Mouse (Mus musculus) myocyte (in vitro differentiated cells): ENCODE data around the gene Sipa1l1. TPM values are rescaled to one million over a fixed set of nuclear protein-coding genes. Genes with fewer than 3 reads are reported as not detected.

ENCODE experiments used
- H3K27me3 ChIP-seq: one replicate; pipeline ENCODE4 v1.6.1; 2011; ENCODE audit not compliant: control insufficient read depth, insufficient read depth, insufficient read length
- H3K36me3 ChIP-seq: one replicate; pipeline ENCODE4 v1.6.1; 2011; ENCODE audit not compliant: control insufficient read depth, insufficient read depth
- H3K4me2 ChIP-seq: one replicate; pipeline ENCODE4 v1.6.1; 2011; ENCODE audit warnings: low read depth, control low read depth
- H3K4me3 ChIP-seq: one replicate; pipeline ENCODE4 v1.5.1; 2011; ENCODE audit warnings: mild to moderate bottlenecking, control low read depth, moderate library complexity
- H3K79me2 ChIP-seq: one replicate; pipeline ENCODE4 v1.6.1; 2011; ENCODE audit not compliant: control insufficient read depth, insufficient read depth
- H3ac ChIP-seq: one replicate; pipeline ENCODE4 v1.6.1; 2011; ENCODE audit not compliant: control insufficient read depth, insufficient read length
- CEBPB ChIP-seq: IDR thresholded peaks from 2 replicates; pipeline ENCODE4 v1.6.1; 2011; ENCODE audit warnings: mild to moderate bottlenecking, moderate library complexity; ENCODE audit not compliant: poor library complexity, insufficient read depth, severe bottlenecking
- E2F4 ChIP-seq: IDR thresholded peaks from one replicate; pipeline ENCODE4 v1.6.1; 2011; ENCODE audit warnings: mild to moderate bottlenecking, control low read depth, moderate library complexity; ENCODE audit not compliant: insufficient read depth
- MAX ChIP-seq: IDR thresholded peaks from one replicate; pipeline ENCODE4 v1.6.1; 2011; ENCODE audit warnings: low read depth, mild to moderate bottlenecking, control low read depth
- MYOD1 ChIP-seq, 3 experiments: IDR thresholded peaks; one replicate each; pipeline ENCODE4 v1.6.1; 2011; ENCODE audit warnings: control low read depth in 2 of 3, low read depth in 2 of 3, mild to moderate bottlenecking in 2 of 3, moderate library complexity in 1 of 3; ENCODE audit not compliant: insufficient read length in 2 of 3, control insufficient read depth in 1 of 3
- MYOG ChIP-seq, 3 experiments: IDR thresholded peaks; one replicate each; pipeline ENCODE4 v1.6.1; 2011; ENCODE audit warnings: control low read depth in 2 of 3, low read depth in 2 of 3, mild to moderate bottlenecking in 2 of 3; ENCODE audit not compliant: insufficient read length in 2 of 3, control insufficient read depth in 1 of 3, insufficient read depth in 1 of 3
- POLR2A ChIP-seq: IDR thresholded peaks from one replicate; pipeline ENCODE4 v1.6.1; 2011; ENCODE audit warnings: low read depth, mild to moderate bottlenecking, control low read depth, moderate library complexity; ENCODE audit not compliant: insufficient read length
- POLR2AphosphoS2 ChIP-seq: IDR thresholded peaks from one replicate; pipeline ENCODE4 v1.6.1; 2011; ENCODE audit warnings: low read depth, control low read depth; ENCODE audit not compliant: insufficient read length
- REST ChIP-seq: IDR thresholded peaks from one replicate; pipeline ENCODE4 v1.6.1; 2011; ENCODE audit warnings: mild to moderate bottlenecking, control low read depth, moderate library complexity; ENCODE audit not compliant: insufficient read depth, insufficient read length
- SRF ChIP-seq: IDR thresholded peaks from one replicate; pipeline ENCODE4 v1.6.1; 2011; ENCODE audit warnings: low read depth; ENCODE audit not compliant: control insufficient read depth, insufficient read length
- TCF12 ChIP-seq: IDR thresholded peaks from one replicate; pipeline ENCODE4 v1.6.1; 2011; ENCODE audit warnings: mild to moderate bottlenecking, control low read depth; ENCODE audit not compliant: poor library complexity, insufficient read depth, severe bottlenecking
- TCF3 ChIP-seq: IDR thresholded peaks from one replicate; pipeline ENCODE4 v1.6.1; 2011; ENCODE audit warnings: low read depth, control low read depth; ENCODE audit not compliant: insufficient read length
- USF1 ChIP-seq: IDR thresholded peaks from one replicate; pipeline ENCODE4 v1.6.1; 2011; ENCODE audit warnings: low read depth, mild to moderate bottlenecking, control low read depth, moderate library complexity
- polyA plus RNA-seq: library from polyadenylated mRNA; unstranded; fragments of >200 nt; fragmentation: generic; extraction: Trizol; gene quantifications from one replicate; pipeline ENCODE4 v1.2.1, GENCODE M21; 2012; ENCODE audit warnings: missing spikeins

Sipa1l1 gene
- polyA plus RNA-seq, 1 experiment: 22.5 TPM

DNA sequence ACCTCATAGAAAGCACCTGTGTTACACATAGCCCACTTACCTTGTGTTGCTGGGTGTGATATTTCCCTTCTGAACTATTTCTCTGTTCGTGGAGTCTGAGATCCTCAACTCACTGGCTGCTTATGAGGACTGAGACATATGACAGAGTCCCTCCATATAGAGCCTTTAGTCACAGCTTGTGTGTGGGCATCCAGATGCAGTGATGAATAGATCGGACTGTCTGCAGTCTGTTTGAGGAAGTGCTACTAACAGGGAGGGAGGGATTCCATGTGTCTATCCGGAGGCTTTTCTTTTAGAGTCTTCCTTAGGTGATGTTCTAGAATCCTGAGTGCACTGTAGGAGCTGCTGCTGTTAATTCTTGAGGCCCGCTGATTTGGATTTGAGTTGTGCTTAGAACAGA is 165.4 kb downstream of the Sipa1l1 start:
- TF ChIP-seq SRF: no peak
- no peak for TF ChIP-seq MYOG (IDR thresholded peaks at IDR 0.05; ENCODE audit: control insufficient read depth in 1 of 3, insufficient read depth in 1 of 3, insufficient read length in 2 of 3, low read depth in 2 of 3)
- no peak for TF ChIP-seq TCF3
- TF ChIP-seq REST: no peak
- TF ChIP-seq MYOD1 (IDR thresholded peaks at IDR 0.05; ENCODE audit: control insufficient read depth in 1 of 3, insufficient read length in 2 of 3, low read depth in 2 of 3): no peak
- TF ChIP-seq MAX: no peak
- TF ChIP-seq USF1: no peak
- H3ac ChIP-seq: no peak overlapping the region
- no peak overlapping the region for H3K4me2 ChIP-seq
- no peaks in the 10 kb centered on the region for H3K27me3 ChIP-seq
- H3K4me3 ChIP-seq: no peak overlapping the region
- no peaks in the 10 kb centered on the region for H3K36me3 ChIP-seq
- no peaks in the 10 kb centered on the region for H3K79me2 ChIP-seq

DNA sequence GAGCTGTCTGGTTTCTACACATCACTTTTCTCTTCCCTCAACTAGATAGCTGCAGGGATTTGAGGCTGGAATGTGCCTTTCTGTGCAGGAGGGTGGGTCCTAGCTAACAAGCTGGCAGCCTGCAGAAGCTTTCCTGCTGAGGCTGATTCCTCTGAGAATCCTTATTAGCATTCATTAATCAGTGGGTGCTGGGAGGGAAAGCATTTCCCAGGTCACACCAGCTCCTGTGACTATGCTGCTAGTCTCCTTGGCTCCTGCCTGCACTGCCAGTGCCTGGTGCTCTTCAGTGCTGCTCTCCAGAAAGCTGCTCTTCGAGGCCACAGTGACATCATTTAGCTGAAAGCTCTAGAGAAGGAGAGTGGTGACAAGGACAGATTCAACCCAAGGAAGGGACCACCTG is 166.0 kb downstream of the Sipa1l1 start:
- no peak overlapping the region for H3K4me2 ChIP-seq
- no peaks in the 10 kb centered on the region for H3K27me3 ChIP-seq
- no peak overlapping the region for H3K4me3 ChIP-seq
- H3K36me3 ChIP-seq: no peaks in the 10 kb centered on the region
- H3ac ChIP-seq: no peak overlapping the region
- H3K79me2 ChIP-seq: no peaks in the 10 kb centered on the region
- TF ChIP-seq SRF (no peak), CEBPB (no peak), USF1 (no peak), MYOD1 (IDR thresholded peaks at IDR 0.05; ENCODE audit: control insufficient read depth in 1 of 3, insufficient read length in 2 of 3, low read depth in 2 of 3) (no peak), POLR2A (no peak), E2F4 (no peak), TCF12 (no peak), REST (no peak), TCF3 (no peak), POLR2AphosphoS2 (no peak), MAX (no peak), MYOG (IDR thresholded peaks at IDR 0.05; ENCODE audit: control insufficient read depth in 1 of 3, insufficient read depth in 1 of 3, insufficient read length in 2 of 3, low read depth in 2 of 3) (no peak)

DNA sequence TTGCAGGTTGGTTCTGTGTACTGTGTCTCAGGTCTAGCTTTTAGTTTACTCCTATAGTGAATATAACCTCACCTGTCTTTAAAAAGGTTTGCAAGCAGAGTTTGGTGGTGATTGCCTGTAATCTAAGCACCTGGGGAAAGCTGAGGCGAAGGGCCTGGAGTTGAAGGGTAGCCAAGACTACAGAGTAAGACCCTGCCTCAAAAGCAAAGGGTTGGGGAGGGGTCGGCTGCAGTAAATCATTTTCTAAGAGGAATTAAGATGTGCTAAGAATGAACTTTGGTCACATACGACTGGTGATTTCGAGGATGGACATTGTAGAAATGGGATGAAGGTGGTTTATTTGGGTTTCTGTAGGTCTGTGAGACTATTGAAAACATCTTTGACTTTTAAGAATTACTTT is 169.4 kb downstream of the Sipa1l1 start:
- Histone ChIP-seq H3K4me3 (no peak overlapping the region), H3K79me2 (no peaks in the 10 kb centered on the region), H3ac (no peak overlapping the region), H3K4me2 (no peak overlapping the region), H3K36me3 (no peaks in the 10 kb centered on the region), H3K27me3 (no peaks in the 10 kb centered on the region)
- no peak for TF ChIP-seq MYOD1 (IDR thresholded peaks at IDR 0.05; ENCODE audit: control insufficient read depth in 1 of 3, insufficient read length in 2 of 3, low read depth in 2 of 3)

GRCm38 (mm10) chr12:82339221-82339861 is 170.2 kb downstream of the Sipa1l1 start:
- Histone ChIP-seq H3K27me3 (no peaks in the 10 kb centered on the region), H3K79me2 (no peaks in the 10 kb centered on the region), H3K4me2 (no peak overlapping the region), H3K36me3 (no peaks in the 10 kb centered on the region), H3ac (no peak overlapping the region), H3K4me3 (no peak overlapping the region)
- TF ChIP-seq MYOG (IDR thresholded peaks at IDR 0.05; ENCODE audit: control insufficient read depth in 1 of 3, insufficient read depth in 1 of 3, insufficient read length in 2 of 3, low read depth in 2 of 3) (no peak), TCF12 (no peak), USF1 (no peak), POLR2A (no peak), MYOD1 (IDR thresholded peaks at IDR 0.05; ENCODE audit: control insufficient read depth in 1 of 3, insufficient read length in 2 of 3, low read depth in 2 of 3) (no peak), REST (no peak), MAX (no peak), SRF (no peak), TCF3 (no peak), CEBPB (no peak), E2F4 (no peak), POLR2AphosphoS2 (no peak)

DNA sequence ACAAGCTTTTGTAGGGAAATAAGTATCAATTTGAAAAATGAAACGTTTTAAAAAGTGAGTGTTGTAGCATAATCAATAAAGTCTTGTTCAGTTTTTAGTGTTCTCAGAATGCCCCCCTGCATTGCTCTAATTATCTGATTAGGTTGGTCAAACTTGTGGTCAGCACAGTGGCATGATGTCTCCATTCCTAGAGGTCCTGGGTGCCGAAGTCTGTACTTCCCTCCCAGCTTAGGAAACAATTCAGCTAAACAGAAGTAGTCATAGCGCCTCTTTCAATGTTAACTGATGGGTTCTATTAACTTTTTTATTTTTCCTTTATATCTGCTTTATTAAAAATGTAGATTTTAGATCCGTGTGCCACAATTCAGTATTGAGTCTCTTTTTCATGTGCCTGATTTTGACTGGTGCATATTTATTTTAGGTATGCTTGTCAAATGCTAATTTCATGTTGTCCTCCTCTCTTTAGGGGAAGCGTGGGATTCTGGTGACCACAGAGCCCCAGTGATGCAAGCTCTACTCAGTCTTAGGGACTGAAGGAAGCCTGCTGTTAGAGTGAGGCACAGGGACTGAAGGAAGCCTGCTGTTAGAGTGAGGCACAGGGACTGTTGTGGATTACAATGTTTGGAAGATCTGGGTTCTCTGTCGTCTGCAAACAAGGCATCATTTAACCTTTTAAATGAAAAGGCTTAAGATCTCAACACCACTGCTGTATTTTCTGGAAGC is 171.2 kb downstream of the Sipa1l1 start:
- H3K36me3 ChIP-seq: no peaks in the 10 kb centered on the region
- H3ac ChIP-seq: no peak overlapping the region
- no peak for TF ChIP-seq MYOD1 (IDR thresholded peaks at IDR 0.05; ENCODE audit: control insufficient read depth in 1 of 3, insufficient read length in 2 of 3, low read depth in 2 of 3)
- no peak for TF ChIP-seq TCF3
- no peak for TF ChIP-seq TCF12
- TF ChIP-seq E2F4: no peak
- TF ChIP-seq CEBPB: no peak
- no peaks in the 10 kb centered on the region for H3K79me2 ChIP-seq
- H3K4me3 ChIP-seq: no peak overlapping the region
- H3K27me3 ChIP-seq: no peaks in the 10 kb centered on the region
- H3K4me2 ChIP-seq: no peak overlapping the region
